Mouse (Mus musculus): ENCODE data around the gene Nub1.
A peak's percentile ranks its signal among the peaks of the same experiment; 100 is the strongest.

The Nub1 gene

DNA sequence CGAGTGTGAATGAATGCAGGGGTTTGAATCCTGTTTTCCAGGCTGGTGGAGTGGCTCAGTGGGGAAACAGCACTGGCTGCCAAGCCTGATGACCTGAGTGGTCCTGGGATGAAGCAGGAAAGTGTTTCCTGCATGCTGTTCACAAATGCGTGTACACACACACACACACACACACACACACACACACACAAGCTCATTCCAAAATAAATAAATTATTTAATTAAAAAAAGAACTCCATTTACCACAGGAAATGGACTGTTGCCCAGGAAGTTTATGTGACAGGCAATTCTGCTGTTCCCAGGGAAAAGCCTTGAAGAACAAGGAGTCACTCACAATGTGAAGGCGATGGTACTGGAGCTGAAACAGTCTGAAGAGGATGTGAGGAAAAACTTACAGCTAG is 11.4 kb downstream of the Nub1 start:
- no peak for DNase-seq (ENCODE audit: low spot score in 2 of 2)

DNA sequence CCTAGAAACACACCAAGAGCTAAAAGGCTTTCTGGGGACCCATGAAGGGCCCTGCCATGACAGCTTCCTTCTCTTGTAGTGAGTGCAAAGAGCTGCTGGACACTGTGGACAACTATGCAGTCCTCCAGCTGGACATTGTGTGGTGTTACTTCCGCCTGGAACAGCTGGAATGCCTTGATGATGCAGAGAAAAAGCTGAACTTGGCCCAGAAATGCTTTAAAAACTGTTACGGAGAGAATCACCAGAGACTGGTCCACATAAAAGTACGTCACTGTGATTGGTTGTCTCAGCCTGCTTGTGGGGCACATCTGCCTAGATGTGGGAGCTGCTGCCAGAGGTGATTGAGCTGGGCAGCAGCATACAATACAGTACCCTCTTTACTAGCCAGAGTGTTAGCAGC is 15.9 kb downstream of the Nub1 start:
- DNase-seq (ENCODE audit: low spot score in 2 of 2), result no peak

DNA sequence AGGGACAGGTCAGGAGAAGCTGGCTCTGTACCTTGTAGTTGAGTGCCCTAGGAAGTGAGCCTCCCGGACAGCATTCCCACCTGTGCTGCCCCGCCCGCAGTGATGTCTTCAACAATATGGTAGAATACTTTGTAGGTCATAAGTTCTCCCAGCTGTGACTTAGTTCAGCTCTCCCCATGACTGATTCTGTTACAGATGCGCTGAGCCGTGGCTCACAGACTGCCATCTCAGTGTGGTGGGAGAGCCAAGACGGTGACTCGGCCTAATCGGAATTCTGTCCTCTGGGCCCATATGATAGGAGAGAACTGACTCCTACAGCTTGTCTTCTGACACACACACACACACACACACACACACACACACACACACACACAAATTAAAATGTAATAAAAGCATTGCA is 19.3 kb downstream of the Nub1 start:
- no peak for DNase-seq (ENCODE audit: low spot score in 2 of 2)

DNA sequence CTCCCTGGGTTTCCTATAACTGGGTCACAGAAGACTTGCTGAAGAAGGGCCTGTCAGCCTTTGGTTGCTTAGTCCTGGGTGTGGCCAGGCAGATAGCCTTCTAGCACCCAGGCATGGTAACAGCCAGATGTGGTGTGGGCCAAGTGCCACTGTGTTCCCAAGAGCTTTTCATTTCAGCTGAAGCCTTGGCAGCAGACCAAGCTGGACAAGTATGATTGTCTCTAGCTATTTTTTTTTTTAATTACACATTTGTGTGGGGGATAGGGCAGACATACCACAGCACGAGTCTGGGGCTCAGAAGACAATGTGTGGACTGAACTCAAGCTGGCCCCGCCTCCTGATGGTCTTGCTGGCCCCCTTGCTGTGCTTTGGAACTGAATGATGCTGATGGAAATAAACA is 24.6 kb downstream of the Nub1 start:
- no peak for DNase-seq (ENCODE audit: low spot score in 2 of 2)

DNA sequence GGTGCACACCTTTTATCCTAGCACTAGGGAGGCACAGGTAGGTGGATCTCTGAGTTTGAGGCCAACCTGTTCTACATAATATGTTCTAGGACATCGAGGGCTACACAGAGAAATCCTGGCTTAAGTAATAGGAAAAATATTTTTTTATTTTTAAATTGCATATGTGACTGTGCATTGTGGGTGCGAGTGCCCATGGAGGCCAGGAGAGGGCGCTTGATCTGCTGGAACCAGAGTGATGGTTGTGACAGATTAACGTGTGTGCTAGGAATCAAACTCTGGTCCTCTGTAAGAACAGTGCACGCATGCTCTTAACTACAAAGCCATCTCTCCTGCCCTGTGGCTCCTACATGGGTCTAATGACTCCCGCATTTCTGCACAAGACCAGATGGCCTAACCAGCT is 26.3 kb downstream of the Nub1 start:
- DNase-seq (ENCODE audit: low spot score in 2 of 2), result no peak

DNA sequence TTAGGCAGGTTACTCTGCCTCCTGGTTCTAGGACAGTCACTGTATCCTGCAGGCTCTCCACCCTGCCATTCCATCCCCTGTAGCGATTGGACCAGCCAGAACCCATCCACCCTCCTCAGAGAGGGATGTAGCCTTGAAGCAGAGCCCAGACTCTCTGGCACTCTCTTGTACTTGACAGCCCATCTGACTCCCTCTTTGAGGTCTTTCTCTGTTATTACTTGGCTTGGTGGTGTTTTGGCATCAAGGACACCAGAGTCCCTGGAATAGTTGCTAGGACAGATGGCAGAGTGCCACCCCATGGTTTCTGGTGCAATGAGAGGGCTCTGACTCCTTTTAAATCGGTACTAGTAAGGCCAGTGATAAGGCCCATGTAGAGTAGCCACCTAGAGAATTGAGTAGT is 27.9 kb downstream of the Nub1 start:
- no peak for DNase-seq (ENCODE audit: low spot score in 2 of 2)

DNA sequence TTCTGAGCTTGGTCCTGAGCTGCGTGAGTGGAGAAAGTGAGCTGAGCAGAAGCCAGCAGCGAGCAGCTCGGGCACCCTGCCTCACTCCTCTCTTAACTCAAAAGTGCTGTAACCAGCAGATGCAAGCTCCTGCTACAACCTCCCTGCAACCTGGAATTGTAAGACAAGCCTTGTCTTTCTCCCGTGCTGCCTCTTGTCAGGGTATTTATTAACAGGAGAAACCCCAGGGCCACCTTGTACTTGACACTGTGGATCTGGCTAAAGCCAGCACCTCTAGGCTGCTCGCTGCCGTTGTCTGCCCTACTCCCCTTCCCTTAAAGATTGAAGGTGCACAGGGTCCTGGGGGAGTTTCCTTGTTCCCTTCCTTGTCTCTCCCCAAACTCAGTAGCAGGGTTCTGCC is 28.7 kb downstream of the Nub1 start:
- no peak for DNase-seq (ENCODE audit: low spot score in 2 of 2)

DNA sequence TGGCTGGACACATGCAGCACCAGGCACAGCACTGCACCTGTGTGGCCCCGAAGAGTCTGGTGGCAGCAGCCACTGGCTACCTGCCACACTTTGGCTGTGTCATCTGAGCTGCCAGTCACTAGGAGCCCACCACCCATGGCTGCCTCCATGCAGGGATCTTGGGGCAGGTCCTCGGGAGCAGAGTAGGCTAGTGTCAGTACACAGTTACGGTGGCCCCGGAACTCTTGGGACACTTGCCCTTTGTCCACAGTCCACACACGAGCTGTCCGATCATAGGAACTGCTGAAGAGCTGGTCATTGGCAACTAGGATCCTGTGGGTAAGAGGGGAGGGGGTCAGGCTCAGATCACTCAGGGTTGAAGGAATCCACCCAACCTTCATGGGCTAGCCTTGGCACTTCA is 32.7 kb downstream of the Nub1 start:
- DNase-seq (ENCODE audit: low spot score in 2 of 2), result no peak

DNA sequence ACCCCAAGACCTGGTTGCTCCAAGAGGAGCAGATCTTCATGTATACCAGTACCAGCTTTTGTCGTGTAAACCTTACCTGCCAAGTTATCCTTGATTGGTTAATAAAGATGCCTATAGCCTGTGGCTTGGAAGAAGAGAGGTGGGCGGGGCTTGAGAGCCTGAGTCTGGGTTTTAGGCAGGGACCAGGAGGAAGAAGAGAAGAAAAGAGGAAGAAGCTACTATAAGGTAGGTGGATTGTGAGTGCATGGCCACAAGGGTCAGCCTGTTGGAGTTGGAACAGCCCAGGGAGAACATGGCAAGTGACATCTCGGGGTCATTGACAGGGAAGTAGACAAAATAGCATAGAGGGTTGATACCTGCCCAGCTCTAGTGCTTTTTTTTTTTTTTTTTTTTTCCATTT is 34.5 kb downstream of the Nub1 start:
- no peak for DNase-seq (ENCODE audit: low spot score in 2 of 2)

DNA sequence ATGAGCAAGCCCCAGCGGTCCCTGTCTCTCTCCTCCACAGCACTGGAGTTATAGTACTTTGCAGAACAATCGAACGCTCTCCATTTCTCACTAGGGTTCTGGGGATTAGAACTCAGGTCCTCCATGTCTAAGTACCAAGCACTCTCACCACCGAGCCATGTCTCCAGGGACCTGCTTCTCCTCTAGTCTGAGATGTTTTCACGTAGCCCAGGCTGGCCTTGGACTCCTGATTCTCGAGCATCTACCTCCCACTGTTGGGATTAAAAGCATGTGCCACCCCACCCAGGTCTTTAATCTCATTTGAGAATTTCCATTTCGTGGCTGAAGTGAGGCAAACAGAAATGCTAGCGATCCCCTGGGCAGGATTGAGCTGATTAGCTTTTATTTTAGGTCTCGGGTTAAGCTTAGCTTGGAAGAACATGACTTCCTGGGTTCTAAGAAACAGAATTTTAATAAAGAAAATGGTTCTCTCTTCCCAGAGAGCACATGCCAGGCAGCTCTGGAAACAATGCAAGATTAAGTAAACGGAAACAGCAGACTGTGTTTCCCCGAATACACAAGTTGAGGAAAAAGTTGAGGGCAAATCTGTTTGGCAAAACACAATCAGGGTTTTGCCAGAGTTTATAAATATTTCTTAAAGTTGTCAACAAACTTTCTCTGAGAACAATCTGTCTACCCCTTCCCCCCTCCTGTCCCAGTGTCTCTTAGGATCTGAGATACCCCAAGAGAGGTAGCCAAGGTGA is 38.4 kb downstream of the Nub1 start:
- DNase-seq (ENCODE audit: low spot score in 2 of 2), result no peak

DNA sequence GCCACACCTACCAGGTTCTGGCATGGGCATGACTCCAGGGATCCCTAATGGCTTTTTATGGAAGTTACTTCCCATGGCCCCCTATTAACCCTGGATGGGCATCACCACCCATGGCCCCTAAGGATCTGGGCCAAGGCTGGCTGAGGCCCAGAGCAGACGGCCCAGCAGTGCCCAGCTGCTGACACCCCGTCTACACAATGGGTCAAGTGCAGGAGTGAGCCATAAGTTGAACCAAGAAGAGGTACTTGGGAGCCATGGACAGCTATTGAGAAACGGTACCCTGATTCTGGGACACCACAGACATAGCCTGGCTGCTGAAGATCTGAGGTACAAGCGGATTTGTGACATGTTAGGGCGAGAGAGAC is 38.9 kb downstream of the Nub1 start:
- DNase-seq (ENCODE audit: low spot score in 2 of 2), result no peak

DNA sequence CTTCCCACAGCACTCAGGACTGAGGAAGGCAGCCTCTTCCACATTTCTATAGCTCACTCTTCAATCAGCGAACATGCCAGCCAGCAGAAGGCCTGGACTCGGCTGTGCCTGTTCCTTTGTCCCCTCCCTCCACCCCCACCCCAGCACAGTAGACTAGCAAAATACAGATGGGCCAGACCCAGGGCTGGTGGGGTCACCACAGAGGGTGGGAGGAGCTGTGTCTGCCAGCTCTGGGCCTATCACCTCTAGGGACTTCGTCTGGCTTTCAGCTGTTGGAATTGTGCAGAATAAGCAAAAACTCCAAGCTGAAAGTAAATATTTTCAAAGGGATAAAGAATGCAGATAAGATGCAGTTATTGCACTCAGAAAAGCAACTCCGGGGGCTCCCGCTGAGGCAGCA is 39.5 kb downstream of the Nub1 start:
- no peak for DNase-seq (ENCODE audit: low spot score in 2 of 2)

DNA sequence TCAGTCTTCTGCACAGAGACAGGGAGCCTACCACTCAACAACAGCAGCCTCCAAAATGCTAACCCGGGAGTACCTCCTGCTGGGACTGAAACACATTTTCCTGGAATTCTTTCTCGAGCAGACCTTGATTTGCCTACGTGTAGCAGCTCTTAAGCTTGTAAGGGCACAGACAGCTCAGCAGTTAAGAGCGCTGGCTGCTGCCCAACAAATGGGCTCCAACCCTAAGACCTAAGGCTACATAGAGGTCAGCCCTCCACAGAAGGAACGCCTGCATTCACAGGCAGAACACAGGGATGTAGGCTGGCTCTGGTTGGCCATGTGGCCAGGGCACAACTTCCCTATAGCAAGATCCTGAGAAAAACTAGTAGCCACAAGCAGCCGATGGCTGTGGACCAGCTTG is 40.6 kb downstream of the Nub1 start:
- no peak for DNase-seq (ENCODE audit: low spot score in 2 of 2)

DNA sequence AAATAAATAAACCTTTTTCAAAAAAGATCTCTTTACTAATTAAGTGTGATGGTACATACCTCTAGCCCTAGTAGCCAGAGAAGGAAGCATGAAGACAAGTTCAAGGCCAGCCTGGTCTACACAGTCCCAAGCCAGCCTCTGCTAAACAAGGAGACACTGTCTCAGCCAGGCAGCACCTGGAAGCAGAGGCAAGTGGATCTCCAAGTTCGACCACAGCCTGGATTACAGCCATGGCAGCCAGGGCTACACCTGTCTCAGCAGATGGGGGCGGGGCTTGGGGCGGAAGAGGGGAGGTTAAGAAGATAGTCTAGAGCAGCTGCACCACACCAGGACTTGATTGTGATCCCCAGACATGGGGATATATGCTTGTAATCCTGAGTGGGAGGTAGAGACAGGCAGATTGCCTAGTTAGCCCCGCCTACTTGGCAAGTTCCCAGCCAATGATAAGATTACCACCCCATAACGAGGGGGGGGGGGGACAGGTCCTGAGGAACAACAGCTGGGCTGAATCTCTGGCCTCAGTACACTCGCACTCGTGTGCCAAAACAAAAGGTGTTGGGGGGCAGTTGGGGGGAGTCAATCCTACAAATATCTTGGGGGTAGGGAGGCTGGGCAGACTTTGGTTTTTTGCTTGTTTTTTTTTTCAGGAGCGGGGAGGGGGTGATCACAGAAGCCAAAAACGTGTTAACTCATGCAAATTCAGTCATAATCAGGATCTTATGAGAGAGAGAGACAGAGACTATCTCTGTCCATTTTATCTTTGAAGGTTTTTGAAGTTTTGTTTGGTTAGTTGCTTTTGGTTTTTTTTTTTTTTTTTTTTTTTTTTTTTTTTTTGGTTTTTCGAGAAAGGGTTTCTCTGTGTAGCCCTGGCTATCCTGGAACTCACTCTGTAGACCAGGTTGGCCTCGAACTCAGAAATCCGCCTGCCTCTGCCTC is 41.8 kb downstream of the Nub1 start:
- DNase-seq (ENCODE audit: low spot score in 2 of 2), result no peak

DNA sequence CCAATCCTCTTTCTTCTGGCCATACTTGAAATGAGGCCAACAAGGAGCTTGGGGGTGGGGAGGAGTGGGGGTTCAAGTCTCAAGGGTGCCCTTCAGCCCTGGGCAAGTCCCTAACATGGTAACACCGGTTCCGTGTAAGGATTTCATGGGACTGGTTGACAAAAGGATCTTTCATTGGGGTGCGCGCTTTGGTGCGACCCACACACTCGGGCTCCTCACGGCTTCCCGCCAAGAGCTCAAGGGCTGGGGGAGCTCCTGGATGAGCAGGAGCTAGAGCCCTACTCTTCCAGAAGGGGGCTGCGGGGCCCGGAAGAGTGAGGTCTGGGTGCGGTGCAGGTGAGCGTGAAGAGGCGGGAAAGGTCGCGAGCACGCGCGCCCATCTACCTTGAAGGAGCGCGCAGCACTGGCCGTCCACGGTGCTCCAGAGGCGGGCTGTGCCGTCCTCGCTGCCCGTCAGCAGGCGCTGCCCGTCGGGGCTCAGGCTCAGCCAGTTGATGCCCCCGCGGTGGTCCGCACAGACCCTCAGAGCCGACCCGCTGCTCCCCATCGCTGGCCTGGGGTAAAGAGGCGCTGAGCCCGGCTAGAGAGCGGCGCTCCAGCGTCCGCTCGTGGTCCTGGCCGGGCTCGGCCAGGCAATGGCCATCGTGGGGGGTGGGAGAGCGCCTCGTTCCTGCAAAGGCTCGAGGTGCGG is 44.6 kb downstream of the Nub1 start:
- no peak for DNase-seq (ENCODE audit: low spot score in 2 of 2)

DNA sequence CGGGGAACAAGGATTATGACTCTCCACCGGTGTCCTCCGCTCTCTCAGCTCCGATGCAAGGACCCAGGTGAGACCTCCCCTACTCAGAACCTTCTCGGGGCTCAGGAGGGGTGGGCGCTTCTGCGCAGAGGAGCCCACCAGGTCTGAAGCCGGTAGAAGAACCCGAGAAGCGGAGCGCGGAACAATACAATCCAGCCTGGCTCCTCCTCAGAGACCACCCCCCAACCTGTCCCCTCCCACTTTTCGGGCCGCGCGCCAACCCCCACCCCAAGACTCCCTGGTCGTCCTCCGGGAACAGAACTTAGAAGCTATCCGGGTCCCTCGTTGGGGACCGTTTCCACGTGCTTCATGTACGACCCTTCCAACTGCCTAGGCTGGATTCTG is 45.1 kb downstream of the Nub1 start, which contains the start of gene Wdr86:
Gene Wdr86, minus strand, starts transcription at position 240 of the 384 bp plus-strand sequence.
- no peak for DNase-seq (ENCODE audit: low spot score in 2 of 2)

DNA sequence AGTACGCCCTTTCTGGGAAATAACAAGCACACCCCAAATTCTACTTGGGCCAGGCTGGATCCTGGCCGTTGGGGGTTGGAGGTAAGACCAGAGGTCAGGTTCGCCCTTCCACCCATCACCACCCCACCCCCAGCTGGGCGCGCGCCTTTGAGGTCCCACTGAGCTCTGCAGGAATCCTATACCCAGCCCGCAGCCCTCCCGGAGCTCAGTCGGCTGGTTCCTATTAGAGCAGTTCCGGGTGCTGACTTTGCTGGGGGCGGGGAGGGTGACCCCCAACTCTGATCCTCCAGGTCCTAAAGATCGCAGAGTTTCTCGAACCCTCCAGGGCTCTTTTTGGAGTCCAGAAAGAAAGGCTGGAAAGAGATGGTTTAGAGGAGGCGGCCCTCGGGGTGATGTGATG is 45.7 kb downstream of the Nub1 start:
- no peak for DNase-seq (ENCODE audit: low spot score in 2 of 2)

DNA sequence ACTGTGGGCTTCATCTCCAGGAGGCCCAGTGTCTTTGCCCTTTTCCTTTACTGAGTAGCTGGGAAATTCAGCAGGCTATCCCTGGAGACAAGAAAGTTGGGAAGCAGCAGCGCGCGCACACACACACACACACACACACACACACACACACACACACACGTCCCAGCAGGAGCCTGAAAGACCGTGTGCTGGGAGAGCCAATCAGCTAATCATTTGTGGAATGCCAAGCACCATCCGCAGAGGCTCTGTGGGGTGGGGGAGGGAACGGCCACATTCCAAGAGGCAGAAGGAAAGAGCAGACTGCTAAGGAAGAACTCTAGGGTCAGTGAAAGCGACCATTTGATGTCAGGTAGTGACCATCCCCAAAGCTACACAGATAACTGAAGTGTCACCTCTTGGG is 47.8 kb downstream of the Nub1 start:
- no peak for DNase-seq (ENCODE audit: low spot score in 2 of 2)

DNA sequence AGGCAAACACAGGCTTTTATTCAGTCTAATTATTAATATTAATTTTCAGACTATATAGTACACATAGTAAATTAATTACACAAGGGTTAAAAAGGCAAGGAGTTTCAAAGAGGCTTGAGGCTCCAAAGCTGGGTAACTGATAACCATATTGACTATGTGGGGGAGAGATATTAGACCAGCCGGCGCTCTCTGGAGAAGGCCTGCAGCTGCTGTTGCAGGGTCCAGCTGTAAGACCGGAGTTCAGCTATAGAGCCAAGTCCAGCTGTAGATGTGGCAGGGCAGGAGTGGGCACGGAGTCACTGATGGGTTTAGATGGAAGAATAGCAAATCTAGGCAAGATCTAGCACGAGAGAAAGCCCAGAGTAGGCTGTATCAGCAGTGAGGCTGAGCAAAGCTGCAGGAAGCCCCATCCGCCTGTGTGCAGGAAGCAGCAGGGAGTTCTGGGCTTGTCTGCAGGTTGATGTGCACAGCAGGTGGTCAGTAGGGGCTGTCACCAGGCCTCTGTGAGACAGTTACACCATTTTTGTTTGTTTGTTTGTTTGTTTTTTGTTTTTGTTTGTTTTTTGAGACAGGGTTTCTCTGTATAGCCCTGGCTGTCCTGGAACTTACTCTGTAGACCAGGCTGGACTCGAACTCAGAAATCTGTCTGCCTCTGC is 48.6 kb downstream of the Nub1 start:
- no peak for DNase-seq (ENCODE audit: low spot score in 2 of 2)

DNA sequence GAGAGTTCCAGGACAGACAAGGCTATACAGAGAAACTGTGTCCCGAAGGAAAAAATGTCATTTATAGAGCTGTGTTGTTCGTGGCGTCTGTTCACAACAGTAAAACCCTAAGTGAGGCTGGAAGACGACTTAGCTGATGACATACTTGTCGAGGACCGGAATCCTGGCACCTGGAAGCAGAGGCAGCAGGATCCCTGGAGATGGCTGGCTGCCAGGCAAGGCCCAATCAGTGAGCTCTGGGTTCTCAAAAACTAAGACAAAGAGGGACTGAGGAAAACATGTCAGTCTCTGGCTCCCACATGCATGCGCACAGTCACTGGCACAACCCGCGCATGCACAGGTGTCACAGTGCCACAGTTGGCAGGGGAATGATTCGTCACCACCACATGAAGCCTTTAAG is 52.3 kb downstream of the Nub1 start:
- DNase-seq (ENCODE audit: low spot score in 2 of 2), result no peak

DNA sequence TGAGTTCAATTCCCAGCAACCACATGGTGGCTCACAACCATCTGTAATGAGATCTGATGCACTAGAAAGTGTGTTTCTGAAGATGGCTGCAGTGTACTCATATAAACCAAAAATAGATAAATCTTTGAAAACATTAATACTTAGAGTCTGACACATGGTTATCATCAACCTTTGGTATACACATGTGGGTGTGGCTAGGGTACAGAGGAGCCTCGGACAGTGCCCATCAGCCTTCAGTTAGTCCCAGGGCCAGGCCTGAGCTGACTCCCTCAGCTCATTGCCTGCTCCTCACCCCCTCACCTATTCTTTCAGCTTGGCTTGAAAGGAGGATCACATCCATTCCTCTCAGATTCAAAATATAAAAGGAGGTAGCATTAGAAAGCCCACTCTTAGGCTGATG is 53.2 kb downstream of the Nub1 start:
- no peak for DNase-seq (ENCODE audit: low spot score in 2 of 2)

DNA sequence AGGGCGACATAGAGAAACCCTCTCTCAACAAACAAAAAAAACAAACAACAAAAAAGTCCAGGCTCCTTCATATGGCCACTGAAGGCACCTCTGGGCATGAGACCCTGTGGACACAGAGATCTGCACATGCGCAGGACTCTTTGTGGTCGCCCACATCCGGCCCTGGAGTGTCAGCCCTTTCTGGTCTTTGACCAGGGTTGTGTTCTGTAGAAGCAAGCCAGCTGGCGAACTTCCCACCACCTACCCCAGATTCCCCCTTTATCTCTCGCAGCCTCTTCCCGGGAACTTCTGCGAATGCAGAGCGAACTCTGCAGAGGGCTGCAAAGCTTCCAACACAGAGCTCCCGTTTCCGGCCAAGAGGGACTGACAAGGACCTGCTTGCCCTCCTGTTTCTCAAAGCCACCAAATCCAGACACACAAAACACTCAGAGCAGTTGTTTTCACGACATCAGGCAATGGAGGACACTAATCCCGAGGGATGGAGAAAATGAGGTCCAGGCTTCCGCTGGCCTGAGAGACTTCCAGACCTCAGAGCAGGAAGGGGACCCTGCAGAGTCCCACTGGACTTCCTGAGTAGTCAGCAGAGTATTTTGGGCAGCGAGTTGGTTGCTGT is 53.9 kb downstream of the Nub1 start:
- DNase-seq (ENCODE audit: low spot score in 2 of 2), result peak in 1 of 2 experiments; percentile 51

All from urinary bladder, adult 18-20 months (tissue).